Mouse (Mus musculus) megakaryocyte progenitor cell, adult 5-6 weeks (primary cell): ENCODE measurements around the gene Rgp1. TPM values are rescaled to one million over a fixed set of nuclear protein-coding genes. Genes with fewer than 3 reads are reported as not detected.
"Not testable (repeated sequence)": the region's sequence is repeated elsewhere in the genome, so short reads cannot be mapped to it uniquely, and the experiment has no call there.

ENCODE experiments used
- ATAC-seq: replicated peaks from 2 replicates; pipeline ENCODE4 v1.8.0; 2016; ENCODE audit warnings: mild to moderate bottlenecking, moderate TSS enrichment, inconsistent platforms; ENCODE audit not compliant: poor library complexity
- total RNA-seq, 2 experiments: library from RNA; stranded (forward) in 1 of 2; stranded (reverse) in 1 of 2; fragments of 157-497, 149-512 nt in 1 of 2; fragments of 200-1000 nt in 1 of 2; gene quantifications; 2 replicates each; pipeline versions ENCODE4 v1.2.3 to v1.2.4; 2015 to 2017

Rgp1 gene
- total RNA-seq (2015) (20.6 and 23.3 TPM in 2 replicates), total RNA-seq (2017) (8.7 and 14.5 TPM in 2 replicates)

GRCm38 (mm10) chr4:43578376-43579204 lies at the start of gene Rgp1, which contains the start of gene Gba2:
Rgp1 (plus strand) TSS chr4:43578715.
Gba2 (minus strand) TSS chr4:43578873.
- peak; percentile 92 for ATAC-seq

GRCm38 (mm10) chr4:43530081-43530501 lies 48.4 kb upstream of the Rgp1 start:
- ATAC-seq: no peak

GRCm38 (mm10) chr4:43530581-43530980 lies 47.9 kb upstream of the Rgp1 start:
- peak; percentile 86 for ATAC-seq

GRCm38 (mm10) chr4:43533270-43533669 lies 45.2 kb upstream of the Rgp1 start:
- ATAC-seq: no peak

- no peak for ATAC-seq
These were observed 42.9 kb upstream of the Rgp1 start for GRCm38 (mm10) chr4:43535628-43536027.

- ATAC-seq: no peak
These were observed 42.5 kb upstream of the Rgp1 start for GRCm38 (mm10) chr4:43536031-43536430.

GRCm38 (mm10) chr4:43542044-43542443 lies 36.5 kb upstream of the Rgp1 start:
- ATAC-seq: no peak

- no peak for ATAC-seq
These were observed 32.0 kb upstream of the Rgp1 start for GRCm38 (mm10) chr4:43546375-43547047.

GRCm38 (mm10) chr4:43547160-43547559 lies 31.4 kb upstream of the Rgp1 start:
- ATAC-seq: no peak

GRCm38 (mm10) chr4:43549055-43549454 lies 29.5 kb upstream of the Rgp1 start:
- ATAC-seq: no peak

- not testable (repeated sequence) for ATAC-seq
These were observed 26.7 kb upstream of the Rgp1 start for GRCm38 (mm10) chr4:43551854-43552253.

GRCm38 (mm10) chr4:43552437-43552836 lies 26.1 kb upstream of the Rgp1 start:
- ATAC-seq: no peak

GRCm38 (mm10) chr4:43553891-43554290 lies 24.6 kb upstream of the Rgp1 start:
- no peak for ATAC-seq

GRCm38 (mm10) chr4:43555926-43556325 lies 22.6 kb upstream of the Rgp1 start:
- ATAC-seq: peak; percentile 30

- no peak for ATAC-seq
These were observed 20.4 kb upstream of the Rgp1 start for GRCm38 (mm10) chr4:43558028-43558630.

GRCm38 (mm10) chr4:43558631-43559356 lies 19.7 kb upstream of the Rgp1 start:
- ATAC-seq: peak; percentile 18; the same call in 1 of the 2 replicates

GRCm38 (mm10) chr4:43559519-43560242 lies 18.8 kb upstream of the Rgp1 start:
- ATAC-seq: no peak

- ATAC-seq: peak; percentile 5; the same call in 1 of the 2 replicates
These were observed 18.3 kb upstream of the Rgp1 start for GRCm38 (mm10) chr4:43560243-43560611.

- ATAC-seq: no peak
These were observed 17.5 kb upstream of the Rgp1 start for GRCm38 (mm10) chr4:43560976-43561375.

- ATAC-seq: 0 out of 2 replicates have a peak, but pooled peaks have one; percentile 11
These were observed 17.0 kb upstream of the Rgp1 start for GRCm38 (mm10) chr4:43561436-43561996.
